Mouse (Mus musculus) lung, postnatal 0 days (tissue): Measurements from ENCODE around the gene Inpp5f.

Experiments used
- CTCF ChIP-seq: IDR thresholded peaks from 2 replicates; pipeline ENCODE4 v1.5.1; 2016; ENCODE audit warnings: antibody characterized with exemption, mild to moderate bottlenecking
- EP300 ChIP-seq: IDR thresholded peaks from 2 replicates; pipeline ENCODE4 v1.6.1; 2016; ENCODE audit warnings: antibody characterized with exemption, mild to moderate bottlenecking, control low read depth

GRCm38 (mm10) chr7:128671952-128672351 lies 60.8 kb downstream of the Inpp5f start:
- no peak for TF ChIP-seq EP300
- TF ChIP-seq CTCF, result no peak
